Mouse (Mus musculus): ENCODE data around the gene Gm6034. TPM values are rescaled to one million over a fixed set of nuclear protein-coding genes. Genes with fewer than 3 reads are reported as not detected.
A peak's percentile ranks its signal among the peaks of the same experiment; 100 is the strongest.
"Not testable (repeated sequence)": the region's sequence is repeated elsewhere in the genome, so short reads cannot be mapped to it uniquely, and the experiment has no call there.

Gm6034 gene
- polyA plus RNA-seq, 1 experiment from 2014 or later = 0.10 TPM

DNA sequence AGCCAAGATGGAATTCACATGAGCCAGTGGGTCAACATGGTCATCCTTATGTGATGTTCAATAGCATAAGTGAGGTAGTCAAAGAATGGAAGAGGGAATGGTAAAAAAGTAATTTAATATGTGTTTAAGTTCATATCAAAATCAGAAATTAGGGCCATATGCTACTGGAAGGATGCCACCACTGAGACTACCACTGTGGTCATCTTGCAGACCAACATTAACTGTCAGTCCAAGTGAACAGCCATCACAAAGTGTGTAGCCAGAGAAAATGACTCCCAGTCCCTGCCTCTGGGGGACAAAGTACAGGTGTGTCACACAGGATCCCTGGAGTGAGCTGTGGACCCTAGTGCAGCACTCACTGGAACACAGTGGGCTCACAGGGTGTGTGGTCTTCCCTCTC lies 39.1 kb downstream of the Gm6034 start:
- not testable (repeated sequence) for DNase-seq (ENCODE audit: low spot score)

DNA sequence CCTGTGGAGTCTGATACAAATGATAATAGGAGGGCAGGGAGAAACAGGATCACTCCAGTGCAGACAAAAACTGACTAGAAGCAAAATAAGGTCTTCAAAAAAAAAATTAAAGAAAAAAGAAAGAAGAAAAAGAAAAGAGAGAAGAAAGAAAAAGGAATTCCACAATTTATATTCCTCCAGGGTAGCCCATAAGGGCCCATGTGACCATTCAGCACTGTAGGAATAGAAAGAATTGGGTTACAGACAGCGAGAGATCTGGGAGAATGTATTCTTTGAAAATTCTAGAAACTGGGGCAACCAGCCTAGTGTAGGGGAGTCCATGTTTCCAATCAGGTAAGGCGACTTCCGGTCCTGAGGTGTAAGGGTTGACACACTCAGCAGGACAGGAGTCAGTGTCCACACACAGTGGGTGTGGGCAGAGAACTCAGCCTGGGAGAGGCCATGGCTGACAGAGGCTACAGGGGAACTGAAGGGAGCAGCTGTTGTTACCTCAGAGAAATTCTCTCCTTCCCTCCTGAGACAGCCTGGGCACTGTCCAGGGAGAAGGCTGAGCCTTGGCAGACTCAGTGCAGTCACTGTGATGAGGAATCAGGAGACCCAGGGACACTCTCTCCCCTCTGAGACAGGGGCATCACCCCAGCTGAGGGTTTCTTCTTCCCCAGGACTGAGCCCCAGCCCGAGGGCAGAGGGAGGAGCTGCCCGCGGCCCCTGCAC lies 39.9 kb downstream of the Gm6034 start:
- not testable (repeated sequence) for DNase-seq (ENCODE audit: low spot score)

- peak; percentile 21 for DNase-seq (ENCODE audit: low spot score)
Measured at GRCm38 (mm10) chr17:36083266-36083869, 40.6 kb downstream of the Gm6034 start.

DNA sequence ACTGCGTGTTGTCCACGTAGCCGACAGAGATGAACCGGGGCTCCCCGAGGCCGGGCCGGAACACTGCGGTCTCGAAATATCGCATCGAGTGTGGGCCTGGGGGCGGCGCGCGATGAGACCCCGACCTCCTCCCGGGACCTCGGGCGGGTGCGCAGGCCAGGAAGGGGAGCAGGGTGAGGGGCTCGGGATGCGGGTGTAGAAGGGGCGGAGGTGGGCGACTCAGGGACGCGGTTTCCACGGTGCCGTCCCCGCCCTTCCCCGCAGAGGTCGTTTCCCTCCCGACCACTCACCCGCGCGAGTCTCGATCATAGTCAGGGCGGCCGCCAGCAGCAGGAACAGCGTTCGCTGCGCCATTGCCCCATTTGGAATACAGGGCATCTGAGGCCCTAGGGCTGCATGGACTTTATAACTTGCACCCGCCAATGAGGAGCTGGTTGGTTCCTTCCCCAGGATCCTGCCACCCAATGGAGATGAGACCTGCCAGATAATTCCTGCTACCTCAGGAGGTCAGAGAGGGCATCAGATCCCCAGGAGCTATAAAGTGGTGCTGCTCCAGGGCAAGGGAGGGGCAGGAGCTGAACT lies 41.2 kb downstream of the Gm6034 start:
- DNase-seq (ENCODE audit: low spot score) = peak; percentile 25

DNA sequence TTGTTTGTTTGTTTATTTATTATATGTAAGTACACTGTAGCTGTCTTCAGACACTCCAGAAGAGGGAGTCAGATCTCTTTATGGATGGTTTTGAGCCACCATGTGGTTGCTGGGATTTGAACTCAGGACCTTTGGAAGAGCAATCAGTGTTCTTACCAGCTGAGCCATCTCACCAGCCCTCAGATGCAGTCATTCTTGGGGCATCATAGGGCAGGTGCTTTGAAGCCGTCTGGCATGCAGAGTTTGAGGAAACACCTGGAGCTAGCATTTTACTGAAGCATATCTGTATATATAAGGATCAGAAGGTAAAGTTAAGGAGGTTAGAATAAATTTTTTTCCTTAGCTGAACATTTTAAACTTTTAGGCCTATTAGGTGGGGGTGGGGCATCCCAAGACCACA lies 43.2 kb downstream of the Gm6034 start:
- peak; percentile 67 for DNase-seq (ENCODE audit: low spot score)

DNA sequence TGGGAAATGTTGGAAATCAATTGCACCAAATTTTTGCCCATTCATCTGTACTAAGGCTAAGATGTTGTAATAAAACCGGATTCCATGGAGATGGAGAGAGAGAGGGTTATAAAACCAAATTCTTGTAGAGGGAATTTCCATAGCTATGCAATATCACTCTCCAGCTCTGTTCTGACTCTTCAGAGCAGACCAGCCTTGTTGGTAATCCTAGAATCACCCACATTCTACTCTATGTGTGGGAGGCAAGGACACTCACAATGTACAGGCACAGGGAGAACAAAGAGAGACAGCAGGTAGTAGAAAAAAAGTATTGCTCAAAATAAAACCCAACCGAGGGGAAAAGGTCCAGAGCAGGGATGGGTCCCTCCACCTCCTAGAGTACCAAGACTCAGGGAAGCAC lies 49.2 kb downstream of the Gm6034 start:
- not testable (repeated sequence) for DNase-seq (ENCODE audit: low spot score)

- DNase-seq (ENCODE audit: low spot score) = not testable (repeated sequence)
Measured at GRCm38 (mm10) chr17:36092520-36092919, 49.8 kb downstream of the Gm6034 start.

DNA sequence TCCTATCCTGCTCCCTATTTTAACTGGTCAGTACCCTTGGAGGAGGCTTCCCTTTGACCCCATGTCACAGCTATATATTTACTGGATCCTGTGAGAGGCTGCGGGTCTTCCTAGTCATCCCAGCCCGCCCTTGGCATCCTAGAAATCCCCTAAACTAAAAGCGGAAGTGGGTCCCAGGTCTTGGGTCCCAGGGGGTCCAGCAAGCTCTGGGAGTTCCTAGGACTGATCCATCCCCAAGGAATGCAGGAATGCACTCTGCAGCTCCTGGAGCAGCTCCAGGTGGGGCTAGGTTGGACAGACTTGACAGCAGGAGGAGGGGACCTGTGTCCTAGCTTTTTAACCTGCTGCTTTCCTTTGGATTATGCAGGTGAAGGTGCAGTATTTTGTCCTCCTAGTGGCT lies 51.2 kb downstream of the Gm6034 start:
- DNase-seq (ENCODE audit: low spot score) = no peak

DNA sequence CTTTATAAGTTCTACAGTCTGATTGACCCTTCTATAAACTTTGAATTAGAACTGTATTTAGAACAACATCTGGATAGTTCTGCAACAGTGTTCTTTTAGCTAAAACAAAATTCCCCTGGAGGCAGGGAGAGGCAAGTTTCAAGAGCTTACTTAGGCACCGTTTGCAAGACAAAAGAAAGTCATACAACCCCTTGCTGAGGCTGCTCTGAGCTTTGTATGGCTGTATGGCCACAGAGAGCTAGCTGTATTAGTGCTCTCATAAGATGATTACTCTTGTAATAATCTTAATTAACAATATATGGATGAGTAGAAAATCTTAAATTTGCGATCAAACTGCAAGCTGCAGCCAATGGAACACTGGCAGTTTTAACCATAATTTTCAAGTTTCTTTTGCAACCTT lies 56.8 kb downstream of the Gm6034 start:
- DNase-seq (ENCODE audit: low spot score) = not testable (repeated sequence)

- DNase-seq (ENCODE audit: low spot score) = not testable (repeated sequence)
Measured at GRCm38 (mm10) chr17:36102091-36102490, 59.3 kb downstream of the Gm6034 start.

Other genes starting within 250 kb of the Gm6034 start
- gene Ier3, start 221.3 kb upstream of the Gm6034 start, polyA plus RNA-seq (2015; fragmentation: Nextera tagmentation; extraction: Ambion mirVana) = 18.1 and 19.0 TPM in 2 replicates
- gene Flot1, start 219.7 kb upstream of the Gm6034 start, polyA plus RNA-seq (2015; fragmentation: Nextera tagmentation; extraction: Ambion mirVana) = 88.3 and 93.1 TPM in 2 replicates
- gene Tubb5, start 204.7 kb upstream of the Gm6034 start, polyA plus RNA-seq (2015; fragmentation: Nextera tagmentation; extraction: Ambion mirVana) = 942 and 997 TPM in 2 replicates
- 6.7 TPM in 2 replicates for gene Mdc1, start 201.4 kb upstream of the Gm6034 start, polyA plus RNA-seq (2015; fragmentation: Nextera tagmentation; extraction: Ambion mirVana)
- 53.7 and 59.1 TPM in 2 replicates for gene Nrm, start 181.6 kb upstream of the Gm6034 start, polyA plus RNA-seq (2015; fragmentation: Nextera tagmentation; extraction: Ambion mirVana)
- gene Ppp1r18, start 177.4 kb upstream of the Gm6034 start, polyA plus RNA-seq (2015; fragmentation: Nextera tagmentation; extraction: Ambion mirVana) = 82.4 and 89.3 TPM in 2 replicates
- gene Dhx16, start 163.1 kb upstream of the Gm6034 start, polyA plus RNA-seq (2015; fragmentation: Nextera tagmentation; extraction: Ambion mirVana) = 48.9 and 50.6 TPM in 2 replicates
- gene 2310061I04Rik, start 145.5 kb upstream of the Gm6034 start, polyA plus RNA-seq (2015; fragmentation: Nextera tagmentation; extraction: Ambion mirVana) = 24.5 and 27.1 TPM in 2 replicates
- 16.4 and 17.5 TPM in 2 replicates for gene Atat1, start 132.9 kb upstream of the Gm6034 start, polyA plus RNA-seq (2015; fragmentation: Nextera tagmentation; extraction: Ambion mirVana)
- 91.1 and 93.5 TPM in 2 replicates for gene Mrps18b, start 126.6 kb upstream of the Gm6034 start, polyA plus RNA-seq (2015; fragmentation: Nextera tagmentation; extraction: Ambion mirVana)
- gene Ppp1r10, start 126.5 kb upstream of the Gm6034 start, polyA plus RNA-seq (2015; fragmentation: Nextera tagmentation; extraction: Ambion mirVana) = 35.6 and 36.0 TPM in 2 replicates
- 102 and 114 TPM in 2 replicates for gene Abcf1, start 73.2 kb upstream of the Gm6034 start, polyA plus RNA-seq (2015; fragmentation: Nextera tagmentation; extraction: Ambion mirVana)
- gene Gnl1, start 63.1 kb upstream of the Gm6034 start, polyA plus RNA-seq (2015; fragmentation: Nextera tagmentation; extraction: Ambion mirVana) = 38.6 and 42.4 TPM in 2 replicates
- gene Prr3, start 62.7 kb upstream of the Gm6034 start, polyA plus RNA-seq (2015; fragmentation: Nextera tagmentation; extraction: Ambion mirVana) = 22.0 TPM in 2 replicates
- gene H2-T24, start 22.4 kb upstream of the Gm6034 start, polyA plus RNA-seq (2015; fragmentation: Nextera tagmentation; extraction: Ambion mirVana) = 4.2 and 6.5 TPM in 2 replicates
- gene H2-T23, start 10.1 kb upstream of the Gm6034 start, polyA plus RNA-seq (2015; fragmentation: Nextera tagmentation; extraction: Ambion mirVana) = 136 and 163 TPM in 2 replicates
- 60.4 and 66.8 TPM in 2 replicates for gene H2-T22, start 214 bp upstream of the Gm6034 start, polyA plus RNA-seq (2015; fragmentation: Nextera tagmentation; extraction: Ambion mirVana)
- gene Gm11127, start 15.4 kb downstream of the Gm6034 start, polyA plus RNA-seq (2015; fragmentation: Nextera tagmentation; extraction: Ambion mirVana) = 0.96 and 1.3 TPM in 2 replicates
- 0.48 and 0.57 TPM in 2 replicates for gene Gm19684, start 78.7 kb downstream of the Gm6034 start, polyA plus RNA-seq (2015; fragmentation: Nextera tagmentation; extraction: Ambion mirVana)
- gene Gm7030, start 86.5 kb downstream of the Gm6034 start, polyA plus RNA-seq (2015; fragmentation: Nextera tagmentation; extraction: Ambion mirVana) = 0.45 and 0.99 TPM in 2 replicates
- gene Gm8909, start 125.6 kb downstream of the Gm6034 start, polyA plus RNA-seq (2015; fragmentation: Nextera tagmentation; extraction: Ambion mirVana) = 13.7 and 15.3 TPM in 2 replicates
- 1.9 and 2.7 TPM in 2 replicates for gene H2-T3, start 147.3 kb downstream of the Gm6034 start, polyA plus RNA-seq (2015; fragmentation: Nextera tagmentation; extraction: Ambion mirVana)
- gene Rpp21, start 215.1 kb downstream of the Gm6034 start, polyA plus RNA-seq (2015; fragmentation: Nextera tagmentation; extraction: Ambion mirVana) = 155 and 159 TPM in 2 replicates
- gene Trim39, start 229.3 kb downstream of the Gm6034 start, polyA plus RNA-seq (2015; fragmentation: Nextera tagmentation; extraction: Ambion mirVana) = 11.4 and 16.1 TPM in 2 replicates
- gene H2-M10.2, start 243.5 kb downstream of the Gm6034 start, polyA plus RNA-seq (2015; fragmentation: Nextera tagmentation; extraction: Ambion mirVana) = 0.12 TPM in 1 of 2 replicates, not detected in the other